Mouse (Mus musculus): ENCODE measurements around the gene Dkk3.

GRCm38 (mm10) chr7:112187536-112188459 is 28.9 kb upstream of the Dkk3 start:
- TF ChIP-seq CTCF (IDR thresholded peaks at IDR 0.05; ENCODE audit: extremely low read depth, insufficient read depth, low read length) (no peak), POLR2A (IDR thresholded peaks at IDR 0.05; ENCODE audit: extremely low read depth, insufficient read depth, low read length) (no peak)

Measured in cortical plate, adult 2 months (tissue).